Mouse (Mus musculus) cerebellum, adult (tissue): ENCODE results near the gene Ccdc6.

Experiments
- ATAC-seq: cut with Nextera tagmentation; 2 replicates; pipeline ENCODE4 v1.9.2; 2017; ENCODE audit warnings: mild to moderate bottlenecking, moderate library complexity, mixed read lengths; ENCODE audit not compliant: insufficient number of reproducible peaks, low FRiP score, low TSS enrichment

Gene Ccdc6

DNA sequence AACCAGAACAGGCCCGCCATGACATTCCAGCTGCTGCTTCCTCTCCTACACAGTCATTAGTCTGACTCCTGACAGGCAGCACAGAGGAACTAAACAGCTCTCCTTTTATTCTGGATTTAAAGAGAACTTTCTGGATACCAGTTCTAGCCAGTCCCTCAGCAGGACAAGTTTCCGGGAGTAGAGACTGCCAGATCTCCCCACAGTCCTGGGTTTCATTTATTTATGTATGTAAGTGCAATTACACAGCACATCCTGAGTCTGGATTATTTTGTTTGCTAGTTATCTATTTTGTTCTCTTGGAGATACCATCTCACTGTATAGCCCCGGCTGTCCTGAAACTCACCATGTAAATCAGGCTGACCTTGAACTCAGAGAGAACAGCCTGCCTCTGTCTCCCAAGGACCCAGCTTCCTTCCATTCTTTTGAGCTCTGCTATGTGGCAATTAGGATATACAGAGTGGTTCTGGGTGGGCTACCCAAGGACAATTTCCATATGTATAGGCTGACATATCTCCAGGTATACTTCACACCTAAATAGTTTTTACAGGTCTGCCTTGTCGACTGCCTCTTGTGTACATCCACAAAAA lies 5.0 kb upstream of the Ccdc6 start:
- no peak for ATAC-seq

- no peak for ATAC-seq
Observed at GRCm38 (mm10) chr10:70093782-70094181, 3.1 kb upstream of the Ccdc6 start.

DNA sequence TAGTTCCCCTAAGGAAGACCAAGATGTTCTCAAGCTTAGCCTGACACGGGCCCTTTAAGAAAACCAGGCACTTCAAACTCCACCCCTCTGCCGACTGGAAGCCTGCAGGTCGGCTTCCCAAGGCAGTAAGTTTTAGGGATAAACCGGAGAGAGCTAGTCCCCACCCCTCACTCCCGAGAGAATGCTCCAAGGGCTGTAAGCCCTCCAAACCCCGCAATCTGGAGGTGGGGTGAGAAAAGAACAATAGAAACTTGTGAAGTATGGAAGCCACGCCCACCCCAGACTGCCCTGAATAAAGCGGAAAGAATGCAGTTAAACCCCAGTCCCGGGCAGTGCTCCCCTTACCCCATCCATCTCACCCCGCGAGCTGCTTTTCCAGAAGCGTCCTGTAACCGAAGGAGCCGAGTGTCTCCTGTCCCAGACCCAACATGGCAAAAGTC lies 1.9 kb upstream of the Ccdc6 start:
- no peak for ATAC-seq

- ATAC-seq = no peak
Observed at GRCm38 (mm10) chr10:70095506-70096270, 1.2 kb upstream of the Ccdc6 start.

DNA sequence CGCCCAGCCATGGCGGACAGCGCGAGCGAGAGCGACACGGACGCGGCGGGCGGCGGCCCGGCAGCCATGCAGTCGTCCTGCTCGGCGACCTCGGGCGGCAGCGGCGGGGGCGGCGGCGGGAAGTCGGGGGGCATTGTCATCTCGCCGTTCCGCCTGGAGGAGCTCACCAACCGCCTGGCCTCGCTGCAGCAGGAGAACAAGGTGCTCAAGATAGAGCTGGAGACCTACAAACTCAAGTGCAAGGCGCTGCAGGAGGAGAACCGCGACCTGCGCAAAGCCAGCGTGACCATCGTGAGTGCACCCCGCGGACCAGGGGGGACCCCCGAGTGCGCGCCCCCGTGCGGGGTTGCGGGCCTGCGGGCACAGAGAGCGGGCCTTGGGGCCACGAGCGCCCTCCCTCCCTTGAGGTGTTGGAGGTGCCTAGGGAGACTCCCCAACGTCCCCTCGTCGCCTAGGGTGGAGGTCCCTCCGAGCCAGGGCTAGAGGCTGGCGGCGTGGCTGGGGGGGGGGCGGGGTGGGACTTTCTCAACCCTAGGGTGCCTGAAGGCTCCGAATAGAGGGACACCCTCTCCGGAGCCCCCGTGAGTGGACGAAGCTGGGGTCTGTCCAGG lies 475 bp downstream of the Ccdc6 start:
- peak; percentile 5; the same call in 1 of the 2 replicates for ATAC-seq

GRCm38 (mm10) chr10:70097911-70098569 lies 1.1 kb downstream of the Ccdc6 start:
- peak; percentile 42; the same call in 1 of the 2 replicates for ATAC-seq

DNA sequence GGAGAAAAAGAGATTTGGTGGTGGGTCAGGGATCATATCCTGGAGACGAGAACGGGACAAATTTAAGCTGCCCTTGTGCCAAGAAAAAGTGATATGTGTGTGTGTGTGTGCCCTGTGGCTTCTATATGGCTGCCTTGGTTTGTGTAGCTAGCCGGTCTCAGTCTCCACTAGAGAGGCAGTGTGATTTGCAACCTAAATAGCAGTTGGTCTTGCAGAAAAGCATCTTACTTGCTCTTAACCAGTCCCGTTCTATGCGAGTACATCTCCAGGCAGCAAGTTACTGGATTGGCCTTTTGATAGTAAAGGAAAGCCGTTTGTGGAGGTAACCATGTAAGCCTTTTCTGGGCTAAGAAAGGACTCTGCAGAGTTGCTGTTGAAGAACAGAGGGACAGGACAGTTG lies 1.7 kb downstream of the Ccdc6 start:
- no peak for ATAC-seq

GRCm38 (mm10) chr10:70099052-70099451 lies 2.1 kb downstream of the Ccdc6 start:
- ATAC-seq = no peak

DNA sequence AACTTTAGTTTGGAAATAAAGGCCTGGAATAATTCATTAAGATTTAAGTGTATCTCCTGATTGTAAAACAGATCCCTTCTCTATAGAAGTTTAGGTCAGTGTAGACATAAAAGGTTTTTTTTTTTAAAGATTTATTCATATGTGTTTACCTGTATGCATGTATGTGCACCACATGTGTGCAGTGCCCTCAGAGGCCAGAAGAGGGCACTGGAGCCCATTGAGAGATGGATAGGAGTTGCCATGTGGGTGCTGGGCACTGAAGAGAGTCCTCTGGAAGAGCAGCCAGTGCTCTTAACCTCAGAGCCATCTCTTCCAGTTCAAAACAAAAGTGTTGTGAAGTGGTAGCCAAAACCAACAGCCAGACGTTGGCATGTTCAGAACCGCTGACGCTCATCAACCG lies 5.2 kb downstream of the Ccdc6 start:
- ATAC-seq = no peak

- no peak for ATAC-seq
Observed at GRCm38 (mm10) chr10:70108016-70108415, 11.1 kb downstream of the Ccdc6 start.

DNA sequence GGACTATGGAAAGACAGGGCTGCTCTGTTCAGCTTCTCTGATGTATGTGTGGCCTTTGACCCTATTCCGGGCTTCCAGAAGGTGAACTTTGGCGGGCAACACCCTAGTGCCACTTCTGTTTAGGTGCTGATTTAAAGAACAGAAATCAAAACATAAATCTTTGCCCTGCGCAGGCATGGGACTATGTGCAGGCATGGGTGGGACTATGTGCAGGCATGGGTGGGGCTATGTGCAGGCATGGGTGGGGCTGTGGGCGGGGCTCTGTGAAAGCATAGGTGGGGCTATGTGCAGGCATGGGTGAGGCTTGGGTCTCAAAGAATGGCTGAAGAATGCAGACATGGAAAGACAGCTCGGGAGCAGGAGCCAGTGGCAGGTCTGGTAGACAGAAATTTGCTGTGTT lies 13.1 kb downstream of the Ccdc6 start:
- no peak for ATAC-seq

DNA sequence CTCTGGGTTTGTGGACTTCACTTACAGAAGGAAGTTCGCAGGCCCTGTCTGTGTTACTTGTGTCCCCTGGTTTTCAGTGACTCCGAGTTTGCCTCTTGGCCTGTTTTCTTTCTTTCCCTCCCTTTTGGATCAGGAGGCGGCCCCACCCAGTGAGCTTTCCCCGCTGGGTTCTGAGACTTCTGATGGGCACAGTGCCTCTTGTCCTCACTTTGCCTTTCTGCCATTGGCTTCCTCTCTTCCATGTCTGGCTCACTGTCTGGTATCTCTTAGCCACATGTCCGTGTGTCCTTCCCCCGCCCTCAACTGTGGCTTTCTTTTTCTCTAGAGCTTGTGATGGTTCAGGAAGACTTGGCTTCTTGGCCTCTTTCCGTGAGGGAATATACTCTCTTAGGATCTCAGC lies 13.9 kb downstream of the Ccdc6 start:
- ATAC-seq = no peak

DNA sequence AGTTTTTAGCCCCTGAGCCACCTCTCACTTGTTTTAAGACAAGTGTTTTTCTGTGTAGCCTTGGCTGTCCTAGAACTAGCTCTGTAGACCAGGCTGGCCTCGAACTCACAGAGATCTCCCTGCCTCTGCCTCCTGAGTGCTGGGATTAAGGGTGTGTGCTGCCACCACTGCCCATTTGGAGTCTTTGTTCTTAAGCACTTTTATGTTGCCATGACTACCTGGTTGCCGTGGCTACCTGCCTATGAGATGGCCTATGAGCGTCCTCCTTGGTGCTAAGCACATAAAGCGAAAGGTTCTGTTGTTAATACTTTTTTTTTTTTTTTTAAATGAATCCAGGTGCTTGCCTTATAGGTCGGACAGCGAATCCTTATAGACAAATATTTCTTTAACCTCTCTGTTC lies 14.7 kb downstream of the Ccdc6 start:
- no peak for ATAC-seq

- no peak for ATAC-seq
Observed at GRCm38 (mm10) chr10:70114048-70114635, 17.2 kb downstream of the Ccdc6 start.

GRCm38 (mm10) chr10:70116454-70116853 lies 19.5 kb downstream of the Ccdc6 start:
- ATAC-seq = no peak

DNA sequence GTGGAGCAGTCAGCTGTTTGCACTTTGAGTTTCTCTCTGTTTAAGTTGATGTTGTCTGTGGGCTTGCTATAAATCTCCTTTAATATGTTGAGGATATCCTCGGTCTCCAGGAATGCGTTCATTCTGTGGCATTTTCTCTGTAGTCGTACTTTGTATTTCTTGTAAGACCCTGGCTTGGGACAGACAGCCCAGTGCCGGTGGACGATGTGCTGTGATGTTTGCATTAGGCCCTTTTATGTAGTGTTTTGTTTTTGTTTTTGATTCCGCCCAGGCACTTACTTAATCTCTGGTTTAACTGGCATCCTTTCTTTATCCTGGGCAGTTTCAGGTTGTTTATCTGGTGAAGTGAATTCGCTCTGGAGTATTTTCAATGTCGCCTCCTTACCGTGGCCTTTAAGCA lies 22.5 kb downstream of the Ccdc6 start:
- ATAC-seq = no peak

DNA sequence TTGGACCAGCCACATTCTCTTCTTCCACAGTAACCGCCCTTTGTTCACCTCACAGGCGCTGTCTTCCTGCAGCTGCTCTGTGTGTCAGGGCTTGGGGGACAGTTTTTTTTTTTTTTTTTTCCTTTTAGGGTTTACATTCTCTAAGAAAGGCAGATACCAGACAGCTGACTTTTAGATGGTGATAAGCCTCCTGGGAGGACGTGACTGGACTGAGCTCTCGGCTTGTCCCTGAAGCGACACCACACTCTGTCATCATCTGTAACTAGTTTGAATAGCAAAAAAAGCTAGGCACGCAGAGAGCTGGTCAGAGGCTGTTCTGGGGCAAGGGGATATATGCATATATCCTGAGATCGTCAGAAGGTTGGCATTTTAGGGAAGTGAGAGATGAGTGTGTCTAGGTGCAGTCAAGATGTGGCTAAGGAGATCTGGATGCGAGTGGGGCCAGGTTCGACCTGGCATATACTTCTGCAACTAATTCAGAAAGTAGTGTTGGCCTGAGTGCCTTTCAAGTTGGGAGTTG lies 23.0 kb downstream of the Ccdc6 start:
- ATAC-seq = no peak

DNA sequence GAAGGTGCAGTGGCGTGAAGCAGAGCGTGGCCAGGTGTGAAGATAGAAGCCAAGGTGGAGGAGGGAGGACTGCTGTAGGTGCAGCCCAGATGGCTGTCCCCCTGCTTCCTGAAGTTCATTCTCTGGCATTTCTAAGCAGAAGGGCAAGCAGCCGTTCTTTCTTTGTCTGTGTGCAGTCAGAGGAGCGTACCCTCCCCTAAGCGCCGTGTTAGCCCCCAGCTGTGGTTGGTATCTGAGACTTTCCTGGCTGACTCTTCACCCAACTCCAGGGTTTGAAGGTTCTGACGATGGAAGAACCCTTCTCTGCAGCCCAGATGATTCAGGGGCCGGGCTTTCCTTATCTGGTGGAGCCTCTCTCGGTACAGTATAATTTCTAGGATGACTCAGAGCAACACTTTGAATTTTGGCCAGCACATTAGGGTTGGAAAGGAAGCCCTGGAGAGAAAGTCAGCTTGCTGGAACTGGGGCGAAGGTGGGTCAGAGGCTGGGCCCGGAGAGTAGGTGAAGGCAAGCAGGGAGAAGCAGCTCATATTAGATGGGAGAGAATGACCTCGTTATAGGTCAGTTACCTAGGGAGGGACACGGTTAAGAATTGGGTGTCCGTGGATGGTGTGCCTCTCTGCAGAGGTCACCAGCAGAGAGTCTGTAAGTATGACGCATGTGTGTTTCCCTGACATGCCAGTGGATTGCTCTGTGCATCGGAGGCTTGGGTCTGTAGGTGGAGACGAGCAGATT lies 23.9 kb downstream of the Ccdc6 start:
- peak; percentile 73 for ATAC-seq

DNA sequence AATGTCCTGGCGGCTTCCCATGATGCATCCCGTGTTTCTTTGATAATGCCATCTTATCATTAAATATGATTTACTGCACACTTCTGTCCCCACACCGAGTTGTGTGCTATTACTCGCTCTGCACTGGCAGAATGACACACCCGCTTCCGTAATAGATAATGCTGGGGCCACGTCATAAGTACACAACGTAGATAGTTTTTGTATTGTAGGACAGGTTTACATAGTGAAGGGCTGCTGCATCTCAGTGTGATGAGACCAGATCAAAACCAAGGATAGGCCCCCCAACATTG lies 24.4 kb downstream of the Ccdc6 start:
- peak; percentile 10; the same call in 1 of the 2 replicates for ATAC-seq

DNA sequence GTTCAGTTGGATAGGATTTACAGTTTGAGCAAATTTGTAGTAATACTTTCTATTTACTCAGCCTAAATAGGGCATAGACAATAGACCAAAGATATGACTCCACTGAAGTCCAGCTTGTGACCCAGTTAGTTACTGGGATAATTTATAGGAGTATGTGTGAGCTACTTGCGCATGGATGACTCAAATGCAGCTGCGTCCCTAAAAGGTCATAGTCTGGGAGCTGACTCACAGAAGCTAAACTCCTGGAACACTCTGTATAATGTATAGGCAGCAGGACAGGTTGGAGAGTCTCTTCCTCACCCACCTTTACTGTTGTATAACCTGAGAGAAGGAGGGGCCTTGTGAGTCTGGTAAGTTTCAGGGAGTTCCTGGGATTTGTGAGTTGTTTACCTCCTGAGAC lies 26.5 kb downstream of the Ccdc6 start:
- ATAC-seq = no peak
